Mouse (Mus musculus) myocyte (in vitro differentiated cells): ENCODE results near the gene Ubtd1.

ENCODE experiments used
- CEBPB ChIP-seq: IDR thresholded peaks from 2 replicates; pipeline ENCODE4 v1.6.1; 2011; ENCODE audit warnings: mild to moderate bottlenecking, moderate library complexity; ENCODE audit not compliant: poor library complexity, insufficient read depth, severe bottlenecking
- E2F4 ChIP-seq: IDR thresholded peaks from one replicate; pipeline ENCODE4 v1.6.1; 2011; ENCODE audit warnings: mild to moderate bottlenecking, control low read depth, moderate library complexity; ENCODE audit not compliant: insufficient read depth
- MAX ChIP-seq: IDR thresholded peaks from one replicate; pipeline ENCODE4 v1.6.1; 2011; ENCODE audit warnings: low read depth, mild to moderate bottlenecking, control low read depth
- POLR2A ChIP-seq: IDR thresholded peaks from one replicate; pipeline ENCODE4 v1.6.1; 2011; ENCODE audit warnings: low read depth, mild to moderate bottlenecking, control low read depth, moderate library complexity; ENCODE audit not compliant: insufficient read length

- TF ChIP-seq CEBPB = no peak
- no peak for TF ChIP-seq E2F4
- no peak for TF ChIP-seq MAX
- no peak for TF ChIP-seq POLR2A
Observed at GRCm38 (mm10) chr19:42011123-42011522, 29.6 kb downstream of the Ubtd1 start.
